Mouse (Mus musculus): ENCODE measurements at regions not wholly inside any gene's neighbourhood (a gene's known extent, or its start where the extent isn't known, plus 50 kb on each side); places are given as distances from the start of the nearest gene placed in this dataset.

DNA sequence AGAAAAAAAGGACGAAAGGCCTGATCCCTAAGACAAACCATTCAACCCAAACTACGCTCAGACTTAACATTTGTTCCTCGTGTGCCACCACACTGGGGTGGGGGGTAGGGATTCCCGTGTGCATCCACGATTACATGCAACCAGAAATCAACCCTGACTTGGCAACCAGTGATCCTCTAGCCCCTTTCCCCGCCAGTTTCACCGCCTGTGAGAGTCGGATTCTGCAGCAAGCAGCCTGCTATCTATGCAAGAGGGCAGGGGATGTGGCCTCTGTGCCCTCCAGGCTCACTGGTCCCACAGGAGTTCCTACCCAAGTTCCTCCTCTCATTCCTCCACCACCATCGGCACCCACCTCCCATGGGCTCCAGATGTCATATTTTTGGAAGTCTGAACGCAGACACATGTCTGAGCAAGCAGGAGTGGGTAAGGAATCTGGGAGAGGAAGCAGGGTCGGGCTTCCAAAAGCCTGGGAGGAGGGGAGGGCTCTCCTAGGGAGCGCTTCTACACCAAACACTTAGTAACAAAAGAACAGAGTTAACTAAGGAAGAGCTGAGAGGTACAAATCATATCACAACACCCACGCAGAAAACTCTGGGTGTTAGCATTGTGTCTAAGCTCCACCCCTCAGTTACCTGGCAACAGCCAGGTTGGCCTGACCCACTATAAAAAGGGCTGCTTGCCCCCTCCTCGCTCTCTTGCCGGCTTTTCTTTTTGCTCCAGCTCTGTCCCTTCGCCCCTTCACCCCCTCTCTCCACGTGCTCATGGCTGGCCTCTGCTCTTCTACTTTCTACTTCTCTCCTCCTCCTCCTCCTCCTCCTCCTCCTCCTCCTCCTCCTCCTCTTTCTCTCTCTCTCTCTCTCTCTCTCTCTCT is 127.9 kb upstream of the Arid1b start:
- TF ChIP-seq TAL1 (IDR thresholded peaks at IDR 0.05; ENCODE audit: low read length) (no peak), GATA1 (IDR thresholded peaks at IDR 0.05; ENCODE audit: low read length) (no peak)
